Mouse (Mus musculus) large intestine, adult 2 months (tissue): ENCODE results near the gene Spata9. TPM values are rescaled to one million over a fixed set of nuclear protein-coding genes. Genes with fewer than 3 reads are reported as not detected.

Source experiments
- DNase-seq: peaks from one replicate; pipeline ENCODE4 v3.0.0-alpha.2; 2012; ENCODE audit warnings: low read depth, low spot score
- whole genome bisulfite sequencing: fragments of 180-500 bp; shearing (Covaris S2); methylation state at CpG from one replicate; pipeline ENCODE4 v1.1.7; 2018; 5-methylcytosine and 5-hydroxymethylcytosine counted together
- polyA plus RNA-seq: library from polyadenylated mRNA; depleted of rRNA; stranded (reverse); fragments of >200 nt; gene quantifications from 2 replicates; pipeline ENCODE4 v1.2.3, GENCODE M21; 2012; rRNA removed

Spata9 gene
- polyA plus RNA-seq, 1 experiment, result not detected

- no peak for DNase-seq
Measured at GRCm38 (mm10) chr13:75981901-75982300, 15.0 kb downstream of the Spata9 start.

- 82% methylated on average over 1 of the region's 1 CpGs for WGBS
- DNase-seq, result no peak
Measured at GRCm38 (mm10) chr13:75988096-75988495, 21.1 kb downstream of the Spata9 start.

GRCm38 (mm10) chr13:75992169-75993028, 25.4 kb downstream of the Spata9 start:
- 42% methylated on average over 9 of the region's 9 CpGs for WGBS
- DNase-seq, result no peak

- no peak for DNase-seq
- 69% methylated on average over 3 of the region's 3 CpGs for WGBS
Measured at GRCm38 (mm10) chr13:76003272-76003671, 36.3 kb downstream of the Spata9 start.

- DNase-seq, result no peak
- WGBS, result 47% methylated on average over 2 of the region's 2 CpGs
Measured at GRCm38 (mm10) chr13:76014511-76014910, 47.6 kb downstream of the Spata9 start.

GRCm38 (mm10) chr13:76017465-76017864, 50.5 kb downstream of the Spata9 start:
- DNase-seq, result no peak
- WGBS, result 52% methylated on average over 4 of the region's 4 CpGs

GRCm38 (mm10) chr13:76017974-76018843, 51.3 kb downstream of the Spata9 start, which contains the start of gene Rfesd:
TSS of gene Rfesd (minus strand) at chr13:76018719.
- WGBS, result under 1% methylated on average over 50 of the region's 50 CpGs
- DNase-seq, result peak; percentile 90

- peak; percentile 24 for DNase-seq
- WGBS, result 25% methylated on average over 5 of the region's 5 CpGs
Measured at GRCm38 (mm10) chr13:76018844-76019400, 52.0 kb downstream of the Spata9 start.

GRCm38 (mm10) chr13:76021782-76022181, 54.8 kb downstream of the Spata9 start:
- 86% methylated on average over 2 of the region's 2 CpGs for WGBS
- no peak for DNase-seq

- DNase-seq, result no peak
- 61% methylated on average over 3 of the region's 3 CpGs for WGBS
Measured at GRCm38 (mm10) chr13:76024588-76024987, 57.6 kb downstream of the Spata9 start.

GRCm38 (mm10) chr13:76042455-76042854, 75.5 kb downstream of the Spata9 start:
- no peak for DNase-seq
- 44% methylated on average over 1 of the region's 1 CpGs for WGBS

GRCm38 (mm10) chr13:76044971-76045370, 78.0 kb downstream of the Spata9 start:
- no peak for DNase-seq

Other genes starting within 250 kb of the Spata9 start
- 243 and 525 TPM in 2 replicates for gene Glrx, start 127.3 kb upstream of the Spata9 start, polyA plus RNA-seq
- gene Rhobtb3, start 23.2 kb upstream of the Spata9 start, polyA plus RNA-seq, result 1.7 and 2.3 TPM in 2 replicates
- 3.7 and 4.9 TPM in 2 replicates for gene Rfesd, start 51.6 kb downstream of the Spata9 start, polyA plus RNA-seq
- gene Gpr150, start 89.8 kb downstream of the Spata9 start, polyA plus RNA-seq, result 0.05 TPM in 1 of 2 replicates, not detected in the other
- gene Arsk, start 131.5 kb downstream of the Spata9 start, polyA plus RNA-seq, result 1.5 and 2.5 TPM in 2 replicates
- gene Ttc37, start 131.6 kb downstream of the Spata9 start, polyA plus RNA-seq, result 6.3 and 6.4 TPM in 2 replicates